Mouse (Mus musculus) G1E (cell line): ENCODE data around the gene Tmco4. TPM values are rescaled to one million over a fixed set of nuclear protein-coding genes. Genes with fewer than 3 reads are reported as not detected.

Experiments
- ATAC-seq: 2 replicates; pipeline ENCODE4 v1.8.0; 2016; ENCODE audit warnings: mild to moderate bottlenecking; ENCODE audit not compliant: insufficient number of reproducible peaks, poor library complexity, low FRiP score, severe bottlenecking; ENCODE audit errors: extremely low read depth
- DNase-seq: peaks from one replicate; pipeline ENCODE4 v3.0.0; 2012; ENCODE audit warnings: low spot score
- H3K27me3 ChIP-seq: 2 replicates; pipeline ENCODE4 v1.6.1; 2012; ENCODE audit warnings: mild to moderate bottlenecking, low read length, inconsistent platforms; ENCODE audit not compliant: insufficient read depth
- H3K36me3 ChIP-seq: replicated peaks from 2 replicates; pipeline ENCODE3; 2012; ENCODE audit warnings: mild to moderate bottlenecking, inconsistent platforms
- H3K4me1 ChIP-seq: 2 replicates; pipeline ENCODE4 v1.6.1; 2012; ENCODE audit warnings: low read depth, low read length, inconsistent platforms, mixed read lengths; ENCODE audit not compliant: insufficient read depth
- H3K4me3 ChIP-seq: 2 replicates; pipeline ENCODE4 v1.5.1; 2012; ENCODE audit warnings: low read depth, mild to moderate bottlenecking, inconsistent platforms, low read length, moderate library complexity, mixed read lengths
- H3K9me3 ChIP-seq: replicated peaks from 2 replicates; pipeline ENCODE4 v1.6.1; 2012; ENCODE audit warnings: inconsistent platforms
- CTCF ChIP-seq: IDR thresholded peaks from 2 replicates; pipeline ENCODE4 v1.5.1; 2012; ENCODE audit warnings: low read depth, low read length, inconsistent platforms, mixed read lengths
- GATA1 ChIP-seq: IDR thresholded peaks from 2 replicates; pipeline ENCODE4 v1.6.1; 2012; ENCODE audit warnings: borderline replicate concordance, low read length, inconsistent platforms, mixed read lengths
- GATA2 ChIP-seq: IDR thresholded peaks from 2 replicates; pipeline ENCODE4 v1.6.1; 2012; ENCODE audit warnings: low read depth, low read length, inconsistent platforms, borderline replicate concordance
- POLR2AphosphoS5 ChIP-seq: IDR thresholded peaks from 2 replicates; pipeline ENCODE4 v1.6.1; 2012; ENCODE audit warnings: low read depth, low read length, inconsistent platforms; ENCODE audit not compliant: insufficient replicate concordance
- TAL1 ChIP-seq: conservative IDR thresholded peaks from 2 replicates; pipeline ENCODE4 v1.6.1; 2012; ENCODE audit warnings: low read depth, low read length, inconsistent platforms, mixed read lengths
- polyA plus RNA-seq: library from polyadenylated mRNA; stranded (reverse); fragments of >175 nt; gene quantifications from 2 replicates; pipeline ENCODE4 v1.2.3, GENCODE M21; 2012
- total RNA-seq, 2 experiments: library from RNA; stranded (forward) in 1 of 2; stranded (reverse) in 1 of 2; fragments of 200-1000 nt in 1 of 2; fragments of >200 nt in 1 of 2; fragmentation: Nextera tagmentation in 1 of 2; gene quantifications; 2 replicates each; pipeline ENCODE4 v1.2.3; 2014 to 2017

Tmco4 gene
- total and polyA plus RNA-seq, 3 experiments: 11.6 to 19.8 (median 16.5) TPM

GRCm38 (mm10) chr4:139057291-139057690 lies 84.6 kb downstream of the Tmco4 start:
- DNase-seq: no peak
- Histone ChIP-seq H3K9me3 (no peaks in the 10 kb centered on the region), H3K27me3 (peaks cover 2% of the 10 kb centered on the region; the same call in 1 of the 2 replicates), H3K4me1 (no peaks in the 10 kb centered on the region), H3K36me3 (peaks cover 69% of the 10 kb centered on the region), H3K4me3 (no peak overlapping the region)
- ATAC-seq: no peak
- TF ChIP-seq CTCF: no peak
- TF ChIP-seq GATA2: no peak
- TF ChIP-seq TAL1: no peak
- no peak for TF ChIP-seq POLR2AphosphoS5
- no peak for TF ChIP-seq GATA1

GRCm38 (mm10) chr4:139058029-139058428 lies 85.3 kb downstream of the Tmco4 start:
- H3K36me3 ChIP-seq: peaks cover 61% of the 10 kb centered on the region

GRCm38 (mm10) chr4:139059569-139059968 lies 86.9 kb downstream of the Tmco4 start:
- H3K4me3 ChIP-seq: no peak overlapping the region
- TF ChIP-seq TAL1 (no peak), POLR2AphosphoS5 (no peak), CTCF (no peak), GATA1 (no peak), GATA2 (no peak)
- ATAC-seq (no peak), DNase-seq (peak; percentile 38)
- peaks cover 46% of the 10 kb centered on the region for H3K36me3 ChIP-seq
- no peaks in the 10 kb centered on the region for H3K9me3 ChIP-seq
- H3K27me3 ChIP-seq: peaks cover 14% of the 10 kb centered on the region
- H3K4me1 ChIP-seq: no peaks in the 10 kb centered on the region

More at GRCm38 (mm10) chr4:139058029-139058428, 85.3 kb downstream of the Tmco4 start:
- Histone ChIP-seq H3K9me3 (no peaks in the 10 kb centered on the region), H3K4me1 (no peaks in the 10 kb centered on the region), H3K4me3 (no peak overlapping the region), H3K27me3 (peaks cover 2% of the 10 kb centered on the region; the same call in 1 of the 2 replicates)
- DNase-seq: no peak
- TF ChIP-seq TAL1: no peak
- no peak for TF ChIP-seq POLR2AphosphoS5
- TF ChIP-seq CTCF: no peak
- no peak for TF ChIP-seq GATA2
- TF ChIP-seq GATA1: no peak
- ATAC-seq: no peak

- DNase-seq (no peak), ATAC-seq (no peak)
- H3K4me1 ChIP-seq: no peaks in the 10 kb centered on the region
- TF ChIP-seq GATA1 (no peak), CTCF (no peak), POLR2AphosphoS5 (no peak), TAL1 (no peak), GATA2 (no peak)
- peaks cover 1% of the 10 kb centered on the region for H3K36me3 ChIP-seq
- no peaks in the 10 kb centered on the region for H3K9me3 ChIP-seq
- no peak overlapping the region for H3K4me3 ChIP-seq
- H3K27me3 ChIP-seq: peaks cover 29% of the 10 kb centered on the region
Measured at GRCm38 (mm10) chr4:139064831-139065230, 92.1 kb downstream of the Tmco4 start.

- DNase-seq (no peak), ATAC-seq (no peak)
- H3K27me3 ChIP-seq: peaks cover 41% of the 10 kb centered on the region
- no peaks in the 10 kb centered on the region for H3K4me1 ChIP-seq
- no peak for TF ChIP-seq CTCF
- TF ChIP-seq GATA1: no peak
- no peak for TF ChIP-seq TAL1
- no peak for TF ChIP-seq POLR2AphosphoS5
- TF ChIP-seq GATA2: no peak
- no peaks in the 10 kb centered on the region for H3K9me3 ChIP-seq
- H3K4me3 ChIP-seq: no peak overlapping the region
- no peaks in the 10 kb centered on the region for H3K36me3 ChIP-seq
Measured at GRCm38 (mm10) chr4:139068287-139068686, 95.6 kb downstream of the Tmco4 start.

- ATAC-seq: no peak
Measured at GRCm38 (mm10) chr4:139074060-139074459, 101.4 kb downstream of the Tmco4 start.

More at GRCm38 (mm10) chr4:139074060-139074459, 101.4 kb downstream of the Tmco4 start:
- Histone ChIP-seq H3K36me3 (no peaks in the 10 kb centered on the region), H3K4me1 (peaks cover 10% of the 10 kb centered on the region), H3K9me3 (peaks cover 6% of the 10 kb centered on the region), H3K27me3 (peaks cover 39% of the 10 kb centered on the region), H3K4me3 (peak overlapping the region; percentile 22; the same call in 1 of the 2 replicates)
- TF ChIP-seq TAL1 (no peak), GATA2 (no peak)
- no peak for DNase-seq
